Mouse (Mus musculus) kidney, embryonic 16.5 days (tissue): ENCODE data around the gene Bfar. TPM values are rescaled to one million over a fixed set of nuclear protein-coding genes. Genes with fewer than 3 reads are reported as not detected.
"Not testable (repeated sequence)": the region's sequence is repeated elsewhere in the genome, so short reads cannot be mapped to it uniquely, and the experiment has no call there.

ENCODE experiments used
- ATAC-seq: fragments of 200-750 bp; cut with Nextera tagmentation; 2 replicates; pipeline ENCODE4 v1.8.0; 2017; ENCODE audit warnings: moderate TSS enrichment; ENCODE audit not compliant: low FRiP score, low TSS enrichment
- H3K27ac ChIP-seq: fragments of 300-500 bp; sonication (generic); 2 replicates; pipeline ENCODE4 v1.5.1; 2014; ENCODE audit warnings: low read length
- H3K27me3 ChIP-seq: fragments of 300-500 bp; sonication (generic); 2 replicates; pipeline ENCODE4 v1.6.1; 2014; ENCODE audit warnings: low read length, control low read depth, mixed read lengths; ENCODE audit not compliant: insufficient read depth
- H3K36me3 ChIP-seq: fragments of 300-500 bp; sonication (generic); 2 replicates; pipeline ENCODE4 v1.6.1; 2014; ENCODE audit warnings: low read length, control low read depth, mixed read lengths; ENCODE audit not compliant: insufficient read depth
- H3K4me1 ChIP-seq: fragments of 300-500 bp; sonication (generic); 2 replicates; pipeline ENCODE4 v1.6.1; 2014; ENCODE audit warnings: low read length, control low read depth, mixed read lengths; ENCODE audit not compliant: insufficient read depth
- H3K4me2 ChIP-seq: fragments of 300-500 bp; sonication (generic); replicated peaks from 2 replicates; pipeline ENCODE4 v1.6.1; 2014; ENCODE audit warnings: low read depth, low read length
- H3K4me3 ChIP-seq: fragments of 300-500 bp; sonication (generic); 2 replicates; pipeline ENCODE4 v1.5.1; 2014; ENCODE audit warnings: mild to moderate bottlenecking, low read length
- H3K9ac ChIP-seq: fragments of 300-500 bp; sonication (generic); replicated peaks from 2 replicates; pipeline ENCODE4 v1.6.1; 2014; ENCODE audit warnings: low read length
- H3K9me3 ChIP-seq: fragments of 300-500 bp; sonication (generic); 2 replicates; pipeline ENCODE4 v1.6.1; 2016; ENCODE audit warnings: low read length, control low read depth
- WGBS: fragments of 180-500 bp; shearing (Covaris S2); extraction: QIAGEN DNeasy Blood & Tissue Kit; methylation state at CpG from one replicate; pipeline ENCODE4 v1.1.7; 2014; 5-methylcytosine and 5-hydroxymethylcytosine counted together
- polyA plus RNA-seq: library from polyadenylated mRNA; unstranded; fragments of >200 nt; fragmentation: Nextera tagmentation; extraction: Ambion mirVana; gene quantifications from 2 replicates; pipeline ENCODE4 v1.2.1, GENCODE M21; 2015

The Bfar gene
- 53.7 and 58.0 TPM in 2 replicates for polyA plus RNA-seq

DNA sequence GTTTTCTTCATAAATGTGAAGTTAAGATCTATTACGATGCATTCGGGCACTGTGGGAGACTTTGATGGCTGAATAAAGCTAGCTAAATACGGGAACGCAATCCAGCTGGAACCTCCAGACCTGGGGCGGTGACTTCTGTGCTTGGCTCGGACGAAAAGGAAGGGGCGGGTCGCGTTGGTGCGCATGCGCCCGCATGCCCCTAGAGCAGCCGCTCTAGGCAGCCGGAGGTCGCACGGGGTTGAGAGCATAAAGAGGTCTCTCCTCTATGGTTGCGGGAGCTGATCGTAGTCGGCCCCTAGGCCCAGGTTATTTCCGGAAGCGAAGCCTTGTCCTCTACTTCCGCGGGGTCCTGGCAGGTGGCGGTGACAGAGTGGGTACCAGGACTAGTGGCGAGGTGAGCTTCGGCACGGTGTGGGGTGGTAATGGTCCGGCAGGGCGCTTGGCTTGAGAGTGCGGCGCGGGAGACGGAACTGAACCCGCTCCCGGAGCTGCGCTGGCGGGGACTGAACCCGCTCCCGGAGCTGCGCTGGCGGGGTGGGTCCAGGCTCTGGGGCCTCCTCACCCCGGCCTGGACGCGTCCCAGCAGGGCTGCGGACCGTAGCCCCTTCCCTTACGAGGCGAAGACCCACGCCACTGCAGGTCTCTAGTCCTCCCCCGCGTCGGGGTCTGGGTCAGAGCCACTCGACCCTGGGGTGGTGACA is at the start of gene Bfar, which contains the start of gene 3110001I22Rik:
Bfar (plus strand) TSS at position 174 of the 701 bp plus-strand sequence.
3110001I22Rik (plus strand) TSS at position 245 of the 701 bp plus-strand sequence.
- no peaks in the 10 kb centered on the region for H3K27me3 ChIP-seq
- peak within 1 kb of the TSS; percentile 60 for H3K4me2 ChIP-seq
- H3K36me3 ChIP-seq, result peaks cover 7% of the 10 kb centered on the region
- ATAC-seq, result peak; percentile 94
- WGBS, result under 1% methylated on average over 53 of the region's 54 CpGs
- H3K9me3 ChIP-seq, result no peaks in the 10 kb centered on the region
- H3K4me3 ChIP-seq, result peak within 1 kb of the TSS; percentile 86
- peaks cover 15% of the 10 kb centered on the region for H3K4me1 ChIP-seq
- peak within 1 kb of the TSS; percentile 94 for H3K27ac ChIP-seq
- peak within 1 kb of the TSS; percentile 85 for H3K9ac ChIP-seq

DNA sequence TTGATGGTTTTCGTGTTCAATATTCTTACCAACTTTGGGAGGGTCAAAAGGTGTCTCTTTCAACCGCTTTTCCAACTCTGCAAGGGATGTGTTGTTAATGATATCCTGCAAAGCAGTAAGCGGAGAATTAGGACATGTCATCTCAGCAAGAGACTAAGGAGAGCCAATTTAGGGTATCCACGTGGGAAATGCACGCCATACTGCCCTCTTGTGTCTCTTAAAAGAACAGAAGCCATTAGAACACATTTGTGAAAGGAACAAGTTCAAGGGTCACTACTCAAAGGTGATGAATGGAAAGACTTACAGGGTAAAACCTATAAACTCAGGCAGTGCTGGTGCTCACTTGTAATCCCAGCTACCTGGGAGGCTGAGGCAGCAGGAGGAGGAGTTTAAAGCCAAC is 43.3 kb upstream of the Bfar start:
- Histone ChIP-seq H3K9ac (no peak overlapping the region), H3K4me1 (no peaks in the 10 kb centered on the region), H3K4me3 (no peak overlapping the region), H3K4me2 (no peak overlapping the region), H3K9me3 (no peaks in the 10 kb centered on the region), H3K36me3 (peaks cover 39% of the 10 kb centered on the region), H3K27me3 (no peaks in the 10 kb centered on the region), H3K27ac (no peak overlapping the region)
- ATAC-seq, result no peak
- 54% methylated on average over 5 of the region's 5 CpGs for WGBS

DNA sequence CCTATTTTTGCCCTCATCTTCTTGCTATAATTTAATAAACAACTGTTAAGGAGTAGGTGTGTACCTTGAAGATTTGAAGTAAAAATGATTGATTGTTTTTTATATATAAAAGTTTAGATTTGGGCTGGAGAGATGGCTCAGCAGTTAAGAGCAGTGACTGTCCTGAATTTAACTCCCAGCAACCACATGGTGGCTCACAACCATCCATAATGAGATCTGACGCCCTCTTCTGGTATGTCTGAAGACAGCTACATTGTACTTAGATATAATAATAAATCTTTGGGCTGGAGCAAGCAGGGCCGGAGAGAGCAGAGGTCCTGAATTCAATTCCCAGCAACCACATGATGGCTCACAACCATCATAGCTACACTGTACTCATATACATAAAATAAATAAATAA is 33.5 kb upstream of the Bfar start:
- H3K27me3 ChIP-seq, H3K9me3 ChIP-seq, ATAC-seq, H3K4me3 ChIP-seq, H3K4me1 ChIP-seq, H3K27ac ChIP-seq, H3K4me2 ChIP-seq, H3K9ac ChIP-seq: not testable (repeated sequence)
- 59% methylated on average over 2 of the region's 2 CpGs for WGBS
- peaks cover 34% of the 10 kb centered on the region for H3K36me3 ChIP-seq

DNA sequence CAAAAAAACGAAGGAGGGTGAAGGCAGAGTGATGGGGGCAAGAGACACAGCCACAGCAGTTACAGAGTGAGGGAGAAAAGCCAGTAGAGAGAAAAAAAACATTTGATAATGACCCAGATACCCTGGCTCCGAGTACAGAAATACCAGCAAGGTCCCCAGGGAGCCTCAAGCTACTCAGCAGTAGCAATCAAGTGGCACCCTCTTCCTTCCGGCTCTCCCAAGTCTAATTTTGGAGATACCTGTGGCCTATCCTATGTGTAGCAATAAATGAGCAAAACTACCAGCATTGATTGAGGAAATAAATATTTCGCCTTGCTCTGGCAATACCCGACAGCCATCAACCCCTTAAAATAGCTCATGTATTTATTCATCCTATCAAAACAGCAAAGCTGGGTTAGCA is 32.1 kb upstream of the Bfar start:
- H3K4me3 ChIP-seq, result no peak overlapping the region
- H3K27ac ChIP-seq, result no peak overlapping the region
- WGBS, result 85% methylated on average over 5 of the region's 5 CpGs
- peaks cover 25% of the 10 kb centered on the region for H3K36me3 ChIP-seq
- no peak overlapping the region for H3K9ac ChIP-seq
- no peaks in the 10 kb centered on the region for H3K9me3 ChIP-seq
- no peaks in the 10 kb centered on the region for H3K4me1 ChIP-seq
- H3K4me2 ChIP-seq, result no peak overlapping the region
- no peaks in the 10 kb centered on the region for H3K27me3 ChIP-seq
- no peak for ATAC-seq

DNA sequence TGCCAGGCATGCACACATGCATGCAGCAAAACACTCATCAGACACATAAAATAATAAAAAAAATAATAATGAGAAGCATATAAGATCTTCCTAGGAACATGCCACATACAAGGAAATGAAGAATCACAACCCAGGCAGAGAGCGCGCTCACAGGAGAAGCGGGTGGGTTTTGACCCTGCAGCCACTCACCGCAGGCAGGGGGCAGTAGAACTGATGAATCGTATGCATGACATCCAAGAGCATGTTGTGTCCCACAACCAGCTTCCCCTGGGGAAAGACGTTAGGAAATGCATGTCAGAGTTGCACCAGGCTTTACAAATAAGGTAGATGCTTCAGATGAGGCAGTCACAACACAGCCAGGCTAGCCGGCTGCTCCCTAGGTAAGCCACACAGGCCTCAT is 31.6 kb upstream of the Bfar start:
- 83% methylated on average over 7 of the region's 7 CpGs for WGBS
- H3K9me3 ChIP-seq, result no peaks in the 10 kb centered on the region
- no peak for ATAC-seq
- H3K4me3 ChIP-seq, result no peak overlapping the region
- H3K4me2 ChIP-seq, result no peak overlapping the region
- no peaks in the 10 kb centered on the region for H3K27me3 ChIP-seq
- H3K27ac ChIP-seq, result no peak overlapping the region
- H3K4me1 ChIP-seq, result no peaks in the 10 kb centered on the region
- H3K9ac ChIP-seq, result no peak overlapping the region
- peaks cover 21% of the 10 kb centered on the region for H3K36me3 ChIP-seq

DNA sequence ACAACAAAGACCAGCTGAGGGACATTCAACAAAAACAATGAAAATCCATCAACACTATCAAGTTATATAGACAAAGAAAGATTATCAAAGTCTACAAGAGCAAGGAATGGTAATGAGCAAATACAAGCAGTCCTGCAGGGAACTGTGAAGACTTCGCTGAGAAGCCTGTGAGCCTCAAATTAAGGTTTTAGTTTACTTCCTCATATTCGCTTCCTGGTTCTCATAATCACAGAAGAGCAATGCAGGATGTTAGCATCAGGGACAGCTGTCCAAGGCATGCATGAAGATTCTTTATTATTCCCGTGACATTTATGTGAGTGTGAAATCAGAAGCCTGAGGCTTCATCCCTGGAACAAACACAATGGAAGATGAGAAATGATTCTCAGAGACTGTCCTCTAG is 27.2 kb upstream of the Bfar start:
- no peaks in the 10 kb centered on the region for H3K27me3 ChIP-seq
- no peak overlapping the region for H3K27ac ChIP-seq
- H3K4me1 ChIP-seq, result no peaks in the 10 kb centered on the region
- H3K9ac ChIP-seq, result no peak overlapping the region
- no peak for ATAC-seq
- H3K4me3 ChIP-seq, result no peak overlapping the region
- no peak overlapping the region for H3K4me2 ChIP-seq
- H3K9me3 ChIP-seq, result no peaks in the 10 kb centered on the region
- peaks cover 12% of the 10 kb centered on the region for H3K36me3 ChIP-seq
- WGBS, result 80% methylated on average over 3 of the region's 3 CpGs

DNA sequence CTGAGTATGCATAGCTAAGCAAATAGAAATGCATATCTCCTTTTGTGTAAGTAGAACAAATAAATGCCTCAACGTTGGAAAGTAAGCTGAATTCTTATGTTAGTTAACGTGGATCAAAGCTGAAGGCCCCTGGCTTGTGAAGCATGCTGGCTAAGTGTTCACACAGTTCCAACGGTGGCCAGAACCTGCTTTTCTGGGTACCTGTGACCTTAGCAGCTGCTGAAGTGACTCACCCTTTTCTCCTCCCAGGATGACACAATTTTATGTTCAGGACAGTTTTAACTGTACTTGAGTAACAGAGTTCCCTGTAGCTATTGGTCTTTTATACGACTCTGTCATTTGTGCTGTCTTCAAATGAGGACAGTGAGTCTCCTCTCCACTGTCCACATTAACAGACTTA is 25.7 kb upstream of the Bfar start:
- no peaks in the 10 kb centered on the region for H3K4me1 ChIP-seq
- WGBS, result 87% methylated on average over 4 of the region's 4 CpGs
- no peak overlapping the region for H3K4me3 ChIP-seq
- H3K36me3 ChIP-seq, result peaks cover 21% of the 10 kb centered on the region
- H3K9me3 ChIP-seq, result no peaks in the 10 kb centered on the region
- H3K9ac ChIP-seq, result no peak overlapping the region
- H3K27ac ChIP-seq, result no peak overlapping the region
- H3K4me2 ChIP-seq, result no peak overlapping the region
- ATAC-seq, result no peak
- no peaks in the 10 kb centered on the region for H3K27me3 ChIP-seq

DNA sequence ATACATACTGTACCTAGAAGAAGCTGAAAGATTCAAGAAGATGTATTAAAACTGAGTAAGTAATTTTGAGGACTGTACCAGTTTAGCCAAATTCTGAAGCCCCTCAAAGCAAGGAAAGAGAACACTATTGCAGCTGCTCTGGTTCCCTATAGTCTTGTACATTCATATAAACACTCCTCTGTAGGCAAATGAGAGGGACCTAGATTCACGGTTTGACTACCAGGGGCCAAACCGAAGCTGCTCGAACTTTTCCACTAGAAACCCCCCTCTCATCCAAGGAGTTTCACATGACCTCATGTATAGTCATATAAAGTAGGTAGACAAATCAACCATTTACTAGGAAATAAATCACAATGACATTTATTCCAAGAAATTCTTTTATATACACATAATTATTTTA is 12.8 kb upstream of the Bfar start:
- no peak overlapping the region for H3K4me3 ChIP-seq
- no peak overlapping the region for H3K9ac ChIP-seq
- no peak overlapping the region for H3K27ac ChIP-seq
- WGBS, result 86% methylated on average over 3 of the region's 3 CpGs
- H3K4me1 ChIP-seq, result no peaks in the 10 kb centered on the region
- H3K9me3 ChIP-seq, result no peaks in the 10 kb centered on the region
- H3K27me3 ChIP-seq, result no peaks in the 10 kb centered on the region
- no peak overlapping the region for H3K4me2 ChIP-seq
- no peak for ATAC-seq
- peaks cover 41% of the 10 kb centered on the region for H3K36me3 ChIP-seq

DNA sequence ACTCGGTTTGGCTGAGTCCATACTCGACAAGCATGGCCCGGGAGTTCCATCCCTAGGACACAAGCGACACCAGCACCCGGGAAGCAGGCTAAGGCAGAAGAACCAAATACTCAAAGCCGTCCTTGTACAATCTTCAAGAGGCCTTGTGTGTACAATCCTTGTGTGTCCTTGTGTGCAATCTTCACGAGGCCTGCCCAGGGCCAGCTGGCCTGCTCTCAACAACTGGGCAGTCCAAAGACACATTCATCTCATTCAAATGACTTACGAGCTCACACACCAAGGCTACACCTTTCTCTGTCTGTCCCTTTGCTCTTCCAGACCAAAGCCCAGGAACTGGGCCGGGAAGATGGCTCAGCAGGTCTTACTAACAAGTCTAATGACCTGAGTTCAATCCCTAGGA is 10.9 kb upstream of the Bfar start:
- no peak overlapping the region for H3K4me2 ChIP-seq
- WGBS, result 92% methylated on average over 9 of the region's 9 CpGs
- no peaks in the 10 kb centered on the region for H3K4me1 ChIP-seq
- H3K36me3 ChIP-seq, result peaks cover 41% of the 10 kb centered on the region
- H3K4me3 ChIP-seq, result no peak overlapping the region
- no peak for ATAC-seq
- no peak overlapping the region for H3K9ac ChIP-seq
- no peak overlapping the region for H3K27ac ChIP-seq
- H3K27me3 ChIP-seq, result no peaks in the 10 kb centered on the region
- H3K9me3 ChIP-seq, result no peaks in the 10 kb centered on the region

DNA sequence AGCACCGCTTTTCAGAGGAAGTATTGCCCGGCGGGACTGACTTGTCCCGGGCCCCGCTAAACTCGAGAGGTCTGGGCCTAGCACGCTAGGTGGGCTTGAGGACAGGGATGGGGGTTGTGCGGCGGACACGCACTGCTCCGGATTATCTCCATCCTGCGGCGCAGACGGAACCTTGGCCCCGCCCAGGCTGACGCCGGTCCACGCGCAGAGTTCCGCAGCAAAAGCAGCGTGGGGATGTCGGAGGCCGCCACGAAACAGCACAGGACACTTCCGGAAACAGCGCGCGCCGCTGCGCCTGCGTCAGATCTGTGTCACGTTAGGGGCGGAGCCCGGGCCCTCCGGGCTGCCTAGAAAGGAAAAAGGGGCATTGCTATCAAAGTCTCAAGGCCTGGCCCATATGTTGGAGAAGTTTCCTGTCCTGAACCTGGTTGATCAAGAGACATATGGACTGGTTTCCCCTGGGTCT is 3.7 kb upstream of the Bfar start, which contains the start of gene Parn:
Parn (minus strand) TSS at position 293 of the 466 bp plus-strand sequence.
- ATAC-seq, result peak; percentile 88
- Histone ChIP-seq H3K9me3 (no peaks in the 10 kb centered on the region), H3K4me1 (peaks cover 12% of the 10 kb centered on the region), H3K27ac (peak within 1 kb of the TSS; percentile 72), H3K4me3 (peak within 1 kb of the TSS; percentile 71), H3K9ac (peak within 1 kb of the TSS; percentile 83), H3K36me3 (peaks cover 14% of the 10 kb centered on the region), H3K27me3 (no peaks in the 10 kb centered on the region), H3K4me2 (peak within 1 kb of the TSS; percentile 77)
- under 1% methylated on average over 35 of the region's 35 CpGs for WGBS
